In the genomic region with DNA sequence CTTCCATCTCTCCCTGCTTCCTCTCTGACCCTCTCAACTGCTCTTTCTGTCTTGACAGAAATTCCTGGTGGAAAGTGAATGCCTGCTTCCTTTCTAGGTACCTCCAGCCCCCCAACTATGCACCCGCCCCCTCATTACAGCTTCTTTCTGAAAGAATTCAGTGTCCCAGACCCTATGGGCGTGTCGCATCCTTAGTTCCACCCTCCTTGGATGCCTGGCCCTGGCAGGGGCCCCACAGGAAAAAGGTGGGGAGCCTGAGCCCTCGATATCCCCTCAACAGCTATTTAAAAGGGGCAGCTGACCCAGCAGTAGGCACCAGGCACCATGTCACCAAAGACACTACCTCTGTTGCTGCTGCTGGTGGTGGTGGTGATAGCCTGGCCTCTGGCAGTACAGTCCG, we compare ENCODE assay signal across 18 mouse cellular contexts. TPM values are rescaled to one million over a fixed set of nuclear protein-coding genes. Genes with fewer than 3 reads are reported as not detected.
DNase-seq lines count a peak whose midpoint lies in the region; ATAC-seq and TF ChIP-seq lines count a peak whose summit lies in the region.
"Had no signal": no experiment of that assay in that cellular context is flagged by ENCODE, and none has a peak within 500 bp of the region (broad histone marks: within the 10 kb centered on the region; RNA-seq: fewer than 3 reads in every experiment).

Gene Cytl1, plus strand, starts transcription at position 296 of the 400 bp plus-strand sequence.

- no peak for ATAC-seq in hindbrain, postnatal 0 days
- ATAC-seq in heart, postnatal 0 days (ENCODE audit: insufficient read depth, low read depth) = no peak; the same call in 1 of the 2 replicates
- ATAC-seq: CD4-positive, CD25-positive, alpha-beta regulatory T cell, adult 4 months; forebrain, embryonic 15.5 days; midbrain, embryonic 15.5 days had no signal

- TF ChIP-seq POLR2A in thymus, adult 2 months (IDR thresholded peaks at IDR 0.05; ENCODE audit: control insufficient read depth, extremely low read depth, insufficient read depth, low read length, poor library complexity) = no peak

- H3K27ac ChIP-seq in hindbrain, embryonic 10.5 days = 0 out of 2 replicates have a peak within 1 kb of the TSS, but pooled peaks have one; percentile 9
- no peak within 1 kb of the TSS for H3K27ac ChIP-seq in hindbrain, postnatal 0 days
- no peak within 1 kb of the TSS for H3K27ac ChIP-seq in thymus, adult 2 months (ENCODE audit: control insufficient read depth, insufficient read depth, low read length)
- no peak within 1 kb of the TSS for H3K27ac ChIP-seq in heart, postnatal 0 days (ENCODE audit: low read depth)
- H3K27ac ChIP-seq: forebrain, embryonic 15.5 days; gastrocnemius, adult 2 months; macrophage; midbrain, embryonic 15.5 days had no signal

- H3K4me2 ChIP-seq in hindbrain, postnatal 0 days (ENCODE audit: low read depth, low read length) = no peak within 1 kb of the TSS
- H3K4me2 ChIP-seq in heart, postnatal 0 days (ENCODE audit: low read depth, low read length) = no peak within 1 kb of the TSS
- H3K4me2 ChIP-seq: forebrain, embryonic 15.5 days; midbrain, embryonic 15.5 days had no signal

- 45% methylated on average over 5 of the region's 5 CpGs for WGBS in hindbrain, embryonic 10.5 days
- 60% methylated on average over 5 of the region's 5 CpGs for WGBS in hindbrain, postnatal 0 days
- 60% methylated on average over 5 of the region's 5 CpGs for WGBS in thymus, adult 2 months
- WGBS in heart, postnatal 0 days = 44% methylated on average over 5 of the region's 5 CpGs

- H3K9me3 ChIP-seq in hindbrain, embryonic 10.5 days = 0 out of 2 replicates have a peak, but pooled peaks cover 8% of the 10 kb centered on the region
- no peaks in the 10 kb centered on the region for H3K9me3 ChIP-seq in hindbrain, postnatal 0 days (ENCODE audit: low read length)
- no peaks in the 10 kb centered on the region; the same call in 1 of the 2 replicates for H3K9me3 ChIP-seq in heart, postnatal 0 days (replicated peaks; ENCODE audit: control insufficient read depth, low read length)
- H3K9me3 ChIP-seq: forebrain, embryonic 15.5 days; midbrain, embryonic 15.5 days had no signal

- peaks cover 5% of the 10 kb centered on the region; the same call in 1 of the 2 replicates for H3K4me1 ChIP-seq in hindbrain, embryonic 10.5 days (replicated peaks)
- H3K4me1 ChIP-seq in hindbrain, postnatal 0 days (ENCODE audit: insufficient read depth, low read length) = no peaks in the 10 kb centered on the region
- H3K4me1 ChIP-seq in thymus, adult 2 months (replicated peaks; ENCODE audit: control insufficient read depth, insufficient read depth, low read length) = no peaks in the 10 kb centered on the region
- H3K4me1 ChIP-seq in heart, postnatal 0 days (ENCODE audit: control insufficient read depth, insufficient read depth) = no peaks in the 10 kb centered on the region
- H3K4me1 ChIP-seq: forebrain, embryonic 15.5 days; midbrain, embryonic 15.5 days had no signal

- H3K27me3 ChIP-seq in hindbrain, embryonic 10.5 days (ENCODE audit: insufficient read depth, poor library complexity, severe bottlenecking) = no peaks in the 10 kb centered on the region
- H3K27me3 ChIP-seq in hindbrain, postnatal 0 days (ENCODE audit: insufficient read depth, low read length) = no peaks in the 10 kb centered on the region
- no peaks in the 10 kb centered on the region for H3K27me3 ChIP-seq in thymus, adult 2 months (ENCODE audit: control insufficient read depth, insufficient read depth, low read length)
- H3K27me3 ChIP-seq in heart, postnatal 0 days (ENCODE audit: control insufficient read depth, insufficient read depth, low read length) = no peaks in the 10 kb centered on the region
- H3K27me3 ChIP-seq: forebrain, embryonic 15.5 days; midbrain, embryonic 15.5 days had no signal

- DNase-seq in hindbrain, embryonic 10.5 days (ENCODE audit: low spot score) = no peak
- DNase-seq in hindbrain, postnatal 0 days (ENCODE audit: low spot score) = no peak
- no peak for DNase-seq in thymus, adult 2 months
- DNase-seq in thymus, postnatal 25 days = no peak
- no peak for DNase-seq in heart, postnatal 0 days (ENCODE audit: low spot score)
- DNase-seq in frontal cortex, postnatal 36 days (ENCODE audit: low spot score in 2 of 2) = no peak
- no peak for DNase-seq in layer of hippocampus, adult 9-10 months (ENCODE audit: low spot score)
- DNase-seq: adrenal gland, adult 8-10 months; cerebellum, adult 11-12 months; cerebellum, postnatal 36 days; gastrocnemius, adult 2 months; liver; right cerebral cortex, postnatal 14 days had no signal

- TF ChIP-seq CTCF in hindbrain, postnatal 0 days (IDR thresholded peaks at IDR 0.05; ENCODE audit: low read depth) = no peak
- TF ChIP-seq CTCF in thymus, adult 2 months (IDR thresholded peaks at IDR 0.05; ENCODE audit: borderline replicate concordance, control insufficient read depth, extremely low read depth, insufficient read depth, low read length, poor library complexity) = no peak
- TF ChIP-seq CTCF in heart, postnatal 0 days (IDR thresholded peaks at IDR 0.05; ENCODE audit: low read depth) = no peak

- H3K9ac ChIP-seq in hindbrain, postnatal 0 days (replicated peaks; ENCODE audit: low read length) = no peak within 1 kb of the TSS
- no peak within 1 kb of the TSS for H3K9ac ChIP-seq in heart, postnatal 0 days (replicated peaks; ENCODE audit: low read depth, low read length)
- H3K9ac ChIP-seq: forebrain, embryonic 15.5 days; midbrain, embryonic 15.5 days had no signal

- no peak for TF ChIP-seq EP300 in heart, postnatal 0 days (IDR thresholded peaks at IDR 0.05; ENCODE audit: low read depth)

- H3K4me3 ChIP-seq in hindbrain, embryonic 10.5 days = no peak within 1 kb of the TSS
- H3K4me3 ChIP-seq in hindbrain, postnatal 0 days (ENCODE audit: low read length) = no peak within 1 kb of the TSS
- no peak within 1 kb of the TSS for H3K4me3 ChIP-seq in thymus, adult 2 months (ENCODE audit: control insufficient read depth, insufficient read depth, low read length)
- H3K4me3 ChIP-seq in heart, postnatal 0 days (ENCODE audit: low read depth, low read length) = no peak within 1 kb of the TSS
- H3K4me3 ChIP-seq: forebrain, embryonic 15.5 days; gastrocnemius, adult 2 months; midbrain, embryonic 15.5 days had no signal

- no peaks in the 10 kb centered on the region for H3K36me3 ChIP-seq in hindbrain, embryonic 10.5 days
- H3K36me3 ChIP-seq in hindbrain, postnatal 0 days (ENCODE audit: insufficient read depth, low read length) = no peaks in the 10 kb centered on the region
- no peaks in the 10 kb centered on the region for H3K36me3 ChIP-seq in thymus, adult 2 months (ENCODE audit: control insufficient read depth, insufficient read depth, low read length)
- no peaks in the 10 kb centered on the region for H3K36me3 ChIP-seq in heart, postnatal 0 days (replicated peaks; ENCODE audit: control insufficient read depth, insufficient read depth, low read length)
- H3K36me3 ChIP-seq: forebrain, embryonic 15.5 days; midbrain, embryonic 15.5 days had no signal

RNA-seq across cellular contexts. Expression of gene Cytl1, which starts in this region (rescaled TPM):
- 0.16 and 0.48 TPM in 2 replicates for polyA plus RNA-seq in hindbrain, embryonic 10.5 days (2016; fragmentation: Nextera tagmentation; extraction: Ambion mirVana)
- total RNA-seq in hindbrain, postnatal 0 days (2014; rRNA removed) = 1.2 and 3.5 TPM in 2 replicates
- 0.30 and 0.94 TPM in 2 replicates for polyA plus RNA-seq in hindbrain, postnatal 0 days (2015; fragmentation: Nextera tagmentation; extraction: Ambion mirVana)
- polyA plus RNA-seq in thymus, adult 2 months (2012; rRNA removed) = 6.9 and 10.5 TPM in 2 replicates
- 19.6 and 31.8 TPM in 2 replicates for total RNA-seq in heart, postnatal 0 days (2014; rRNA removed; ENCODE audit: low replicate concordance)
- 15.9 and 17.4 TPM in 2 replicates for polyA plus RNA-seq in heart, postnatal 0 days (2015; fragmentation: Nextera tagmentation; extraction: Ambion mirVana)
- total RNA-seq: MEL had no signal
- polyA plus RNA-seq: CD4-positive, CD25-positive, alpha-beta regulatory T cell, adult 4 months; forebrain, embryonic 15.5 days; macrophage had no signal
